Mouse (Mus musculus): ENCODE results near the gene Camk2g.

The Camk2g gene

DNA sequence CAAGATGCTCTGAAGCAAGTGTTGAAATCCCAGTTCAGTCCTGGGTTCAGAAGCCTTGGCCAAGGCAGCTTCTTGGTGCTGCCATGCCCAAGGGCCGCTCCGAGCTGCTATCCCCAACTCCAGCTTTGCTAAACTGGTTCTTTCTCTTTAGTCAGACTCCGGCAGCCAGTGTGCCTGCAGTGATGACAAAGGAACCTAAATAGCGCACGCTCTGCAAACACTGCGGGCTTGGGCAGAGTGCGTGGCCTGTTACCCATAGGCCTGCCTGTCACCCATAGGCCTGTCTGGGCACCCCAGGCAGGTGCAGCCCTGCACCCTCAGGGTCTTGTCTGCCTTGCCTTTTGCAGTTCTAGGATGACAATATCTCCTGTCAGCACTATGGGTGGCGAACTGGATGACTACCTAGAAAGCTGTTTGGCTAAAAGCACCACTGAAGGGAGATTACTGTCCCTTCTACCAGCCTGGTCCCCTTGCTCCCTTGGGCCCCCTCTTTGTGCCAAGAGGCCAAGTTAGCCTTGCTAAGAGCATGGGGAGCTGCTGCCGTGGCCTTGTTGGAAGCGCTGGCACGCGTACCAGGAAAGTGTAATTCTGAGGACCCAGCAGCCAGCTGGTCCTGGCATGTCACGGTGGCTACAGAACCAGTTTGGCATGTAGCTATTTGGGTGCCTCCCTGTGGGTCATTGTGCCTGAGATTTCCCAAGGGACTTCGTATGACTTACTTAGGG is 12.4 kb upstream of the Camk2g start:
- no peak for DNase-seq (ENCODE audit: low spot score in 2 of 2)

DNA sequence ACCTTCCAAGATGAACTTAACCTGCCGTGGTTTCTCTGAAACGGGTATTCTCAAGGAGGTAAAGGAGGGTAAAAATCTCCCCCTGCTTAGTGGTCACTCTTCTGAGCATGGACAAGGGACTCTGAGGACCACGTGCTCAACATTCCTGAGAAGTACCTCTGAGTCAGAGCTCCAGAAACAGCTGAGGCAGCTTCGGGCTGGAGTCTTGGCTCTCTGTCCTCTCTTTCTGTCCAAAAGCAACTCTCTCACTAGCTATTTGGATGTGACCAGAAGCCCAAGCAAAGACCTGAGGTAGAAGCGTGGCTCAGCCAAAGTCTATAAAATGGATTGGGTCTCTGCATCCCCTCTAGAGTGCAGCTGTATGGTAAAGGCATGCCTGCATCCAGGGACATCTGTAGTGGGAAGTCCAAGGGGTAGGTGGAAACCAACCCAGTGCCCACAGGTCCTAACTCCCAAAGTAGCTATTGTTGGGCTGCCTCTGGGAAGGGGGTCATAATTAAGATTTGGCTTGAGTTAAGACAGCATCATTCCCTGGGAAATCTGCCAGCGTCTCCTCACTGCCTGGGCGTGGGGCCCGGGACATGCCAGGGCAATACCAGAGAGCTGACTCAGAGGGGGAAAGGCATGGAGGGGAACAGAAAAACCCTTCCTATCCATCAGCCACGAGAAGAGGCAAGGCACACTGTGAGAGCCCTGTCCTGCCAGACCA is 11.2 kb upstream of the Camk2g start:
- DNase-seq (ENCODE audit: low spot score in 2 of 2) = peak in 1 of 2 experiments; percentile 45

DNA sequence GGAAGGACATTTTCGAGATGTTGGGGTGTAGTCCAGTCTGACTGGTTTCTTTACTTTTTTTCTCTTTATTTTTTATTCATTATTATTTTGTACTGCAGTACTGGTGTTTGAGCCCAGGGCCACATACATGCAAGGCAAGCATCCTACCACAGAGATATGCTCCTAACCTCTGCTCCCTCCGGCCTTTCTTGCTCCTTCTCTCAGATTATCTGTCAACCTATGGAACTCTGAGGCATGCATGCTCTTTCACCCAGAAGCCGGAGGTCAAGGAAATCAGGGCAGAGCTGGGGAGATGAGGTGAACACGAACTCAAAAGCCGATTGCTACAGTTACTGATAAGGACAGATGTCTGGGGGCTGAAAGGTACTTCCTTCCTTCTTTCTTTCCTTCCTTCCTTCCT is 10.6 kb upstream of the Camk2g start:
- no peak for DNase-seq (ENCODE audit: low spot score in 2 of 2)

DNA sequence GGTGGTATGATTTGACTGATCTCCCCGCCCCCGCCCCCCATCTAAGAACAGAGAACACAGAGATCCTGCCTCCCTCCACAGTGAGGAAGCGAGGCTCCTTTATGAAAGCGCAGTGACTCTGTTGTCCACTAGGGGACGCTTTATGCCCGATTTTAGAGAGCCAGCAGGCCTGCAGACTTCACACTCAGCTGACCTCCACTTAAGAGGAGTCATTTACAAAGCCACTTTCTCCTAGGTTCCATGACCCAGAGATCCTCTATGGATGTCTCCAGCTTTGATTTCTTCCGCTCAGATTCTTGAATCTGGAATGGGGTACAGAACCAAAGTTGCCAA is 9.7 kb upstream of the Camk2g start:
- DNase-seq (ENCODE audit: low spot score in 2 of 2) = peak; percentile 64 to 77

DNA sequence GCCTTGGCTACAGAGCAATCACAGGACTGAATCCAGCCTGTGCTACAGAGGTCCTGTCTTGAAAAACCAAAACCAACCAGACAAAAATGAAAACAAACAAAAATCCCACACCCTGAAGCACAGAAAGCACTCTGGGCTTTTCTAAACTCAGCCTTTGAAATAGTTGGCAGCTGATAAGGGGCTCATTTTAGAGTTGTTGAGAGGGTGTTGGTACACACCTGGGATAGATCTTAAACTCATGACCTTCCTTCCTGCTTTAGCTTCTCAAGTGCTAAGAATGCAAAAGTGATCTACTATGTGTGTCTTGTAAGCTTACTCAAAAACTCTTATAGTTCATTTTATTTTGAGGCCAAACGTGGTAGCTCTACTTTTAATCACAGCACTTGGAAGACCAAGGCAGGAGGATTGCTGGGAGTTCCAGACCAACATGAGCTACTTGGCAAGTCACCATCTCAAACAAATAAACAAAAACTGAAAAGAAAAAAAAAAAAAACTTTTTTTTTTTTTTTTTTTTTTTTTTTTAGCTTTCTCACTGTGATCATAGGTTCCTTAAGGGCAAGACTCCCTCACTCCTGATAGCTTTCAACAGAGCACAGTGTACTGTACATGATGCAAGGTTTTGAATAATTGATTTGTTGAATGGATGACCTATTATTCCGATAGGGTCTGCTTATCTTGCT is 9.2 kb upstream of the Camk2g start:
- DNase-seq (ENCODE audit: low spot score in 2 of 2) = no peak

DNA sequence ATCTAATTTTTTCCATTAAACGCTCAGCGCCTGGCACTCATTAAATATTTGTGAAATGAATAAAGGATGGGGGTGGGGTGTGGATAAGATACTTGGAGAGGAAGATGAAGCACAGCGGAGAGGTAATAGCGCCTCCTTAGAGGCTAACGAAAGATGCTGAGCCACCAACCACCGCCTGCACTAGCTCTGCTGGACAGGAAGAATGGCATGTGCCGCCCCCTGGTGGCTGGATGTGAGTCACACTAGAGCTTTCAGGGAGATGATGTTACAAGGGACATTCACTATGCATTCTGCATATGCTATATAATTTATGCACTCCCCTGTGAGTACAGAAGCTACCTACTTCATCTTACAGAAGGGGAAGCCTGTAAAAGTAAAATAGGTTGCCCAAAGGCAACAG is 4.9 kb upstream of the Camk2g start:
- DNase-seq (ENCODE audit: low spot score in 2 of 2) = peak; percentile 87 to 88

DNA sequence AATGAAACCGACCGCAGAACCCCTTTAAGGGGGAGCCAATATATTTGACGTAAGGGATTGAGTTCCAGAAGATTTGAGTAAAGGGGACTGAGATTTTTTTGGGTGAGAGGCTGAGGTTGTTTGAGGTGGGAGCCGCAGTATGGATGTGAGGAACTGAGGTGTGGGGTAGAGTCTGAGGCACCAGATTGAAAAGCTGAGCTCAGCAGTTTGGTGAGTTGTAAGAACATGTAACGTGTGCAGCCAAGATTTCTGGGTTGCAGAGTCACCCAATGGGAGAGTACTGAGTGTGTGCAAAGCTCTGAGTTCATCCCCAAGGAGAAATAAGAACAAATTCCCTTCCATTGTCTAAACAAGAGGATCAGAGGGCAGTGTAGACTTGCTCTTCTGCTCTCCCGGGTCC is 4.4 kb upstream of the Camk2g start:
- no peak for DNase-seq (ENCODE audit: low spot score in 2 of 2)

DNA sequence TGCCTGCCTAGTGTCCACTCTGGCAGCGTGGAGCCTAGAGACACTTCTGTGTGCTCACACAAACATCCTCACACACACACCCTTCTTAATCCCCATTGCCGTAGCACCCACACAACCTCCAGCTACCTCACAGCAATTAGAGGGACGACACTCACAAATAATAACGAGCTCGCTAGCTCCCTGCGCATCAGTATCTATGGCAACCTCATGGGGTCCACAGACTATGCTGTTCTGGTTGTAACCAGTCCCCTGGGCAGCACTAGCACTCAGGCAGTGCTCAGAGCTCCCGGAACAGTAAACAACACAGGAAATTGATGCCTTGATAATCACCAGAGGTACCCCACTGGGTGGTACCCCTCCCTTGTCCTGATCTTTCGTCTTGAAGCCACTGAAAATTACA is 2.8 kb upstream of the Camk2g start:
- no peak for DNase-seq (ENCODE audit: low spot score in 2 of 2)

DNA sequence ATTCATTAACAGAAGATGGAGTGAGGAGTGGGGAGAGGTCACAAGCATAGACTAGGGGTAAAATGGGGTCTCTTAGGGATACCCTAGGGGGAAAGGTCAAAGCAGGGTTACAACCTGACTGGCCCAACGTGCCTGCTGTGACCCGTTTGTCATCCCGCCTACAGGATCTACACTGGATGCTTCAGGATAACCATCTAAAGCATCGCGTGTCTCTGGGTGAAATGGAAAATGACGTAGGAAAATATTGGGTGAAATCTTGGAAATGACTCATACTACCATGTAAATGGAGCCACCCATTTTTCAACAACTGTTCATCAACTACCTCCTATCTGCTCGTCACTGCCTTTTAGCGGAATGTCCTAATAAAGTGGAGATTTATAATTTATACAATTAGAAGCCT is 2.3 kb upstream of the Camk2g start:
- DNase-seq (ENCODE audit: low spot score in 2 of 2) = no peak

DNA sequence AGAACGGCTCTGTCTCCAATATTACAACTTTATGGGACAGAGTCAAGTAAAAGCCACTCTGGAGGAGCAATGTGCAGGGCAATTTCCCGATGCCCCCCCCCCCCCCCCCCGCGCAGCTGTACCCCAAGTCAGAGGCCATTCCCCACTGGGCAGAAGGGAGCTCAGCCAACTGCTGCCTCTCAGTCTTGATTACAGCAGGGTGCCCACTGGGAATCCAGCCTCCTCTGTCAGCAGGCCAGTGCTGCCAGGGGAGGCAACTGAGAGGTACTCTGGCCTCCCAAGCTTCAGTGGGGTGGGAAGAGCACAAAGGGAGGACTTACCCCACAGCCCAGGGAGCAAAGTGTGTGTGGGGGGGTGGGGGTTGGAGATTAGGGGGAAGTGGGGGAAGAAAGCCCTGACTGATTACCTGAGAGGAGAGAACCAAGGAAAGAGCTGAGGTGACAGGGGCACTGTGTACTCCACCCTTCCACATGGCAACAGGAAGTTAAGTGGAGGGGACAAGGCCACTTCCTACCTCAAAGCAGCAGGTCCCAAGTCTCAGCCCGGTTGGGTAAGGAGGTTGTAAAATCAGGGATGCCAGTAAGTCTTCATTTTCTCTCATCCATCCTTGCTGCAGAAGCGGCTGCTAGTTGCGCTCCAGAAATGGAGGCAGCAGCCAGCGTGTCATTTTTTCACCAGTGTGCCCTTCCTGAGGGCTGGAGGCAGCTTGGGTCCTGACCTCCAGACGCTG is 1.7 kb upstream of the Camk2g start:
- DNase-seq (ENCODE audit: low spot score in 2 of 2) = no peak

DNA sequence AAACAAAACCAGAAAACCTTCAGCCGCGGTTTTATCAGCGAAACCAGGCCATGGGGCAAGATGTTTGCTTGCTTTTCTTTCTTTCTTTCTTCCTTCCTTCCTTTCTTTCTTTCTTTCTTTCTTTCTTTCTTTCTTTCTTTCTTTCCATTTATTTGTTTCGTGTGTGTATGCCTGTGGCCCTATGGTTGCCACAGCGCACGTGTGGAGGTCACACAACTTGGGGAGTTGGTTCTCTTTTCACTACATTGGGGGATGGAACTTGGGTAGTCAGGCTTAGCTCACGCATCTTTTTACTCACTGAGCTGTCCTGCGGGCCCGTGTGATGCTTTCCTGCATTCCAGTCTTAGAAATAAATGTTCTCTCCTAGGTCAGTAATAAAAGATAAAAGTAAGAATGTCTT is 701 bp upstream of the Camk2g start:
- DNase-seq (ENCODE audit: low spot score in 2 of 2) = no peak

DNA sequence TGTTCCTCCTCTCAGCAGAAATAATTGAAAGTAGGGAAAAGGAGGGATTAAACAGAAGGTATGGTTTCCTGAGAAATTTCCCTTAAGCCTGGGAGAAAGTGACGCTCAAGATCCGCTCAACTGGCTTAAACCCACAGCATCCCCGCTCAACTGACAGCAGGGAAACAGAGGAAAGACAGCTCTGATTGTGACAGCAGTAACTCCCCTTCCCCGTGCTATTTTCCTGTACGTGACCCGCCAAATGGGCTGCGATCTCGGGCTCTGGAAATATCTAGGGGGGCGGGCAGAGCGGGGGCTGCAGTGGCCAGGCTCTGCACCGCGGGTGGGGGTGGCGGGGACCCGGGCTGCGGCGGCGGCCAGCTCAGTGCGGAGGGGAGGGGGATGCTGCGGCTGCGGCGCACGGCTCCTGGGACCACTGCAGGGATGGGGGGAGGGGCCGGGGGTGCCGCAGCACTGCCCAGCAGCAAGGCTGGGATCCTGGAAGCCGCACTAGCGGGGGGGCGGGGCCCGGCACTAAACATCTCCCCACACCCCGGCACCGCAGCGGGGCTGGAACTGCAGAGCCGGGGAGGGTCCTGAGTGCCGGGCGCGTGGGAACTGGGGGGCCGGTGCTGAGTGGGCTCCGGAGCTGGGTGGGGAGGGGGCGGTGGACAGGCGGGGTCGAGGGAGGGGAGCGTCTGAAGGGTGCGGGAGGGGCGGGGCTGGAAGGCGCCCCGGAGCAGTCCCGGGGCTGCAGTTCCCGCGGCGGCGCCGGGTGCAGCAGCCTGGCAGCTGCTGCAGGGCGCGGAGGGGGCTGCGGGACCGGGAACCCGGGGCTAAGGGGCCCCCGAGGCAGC is 748 bp downstream of the Camk2g start:
- no peak for DNase-seq (ENCODE audit: low spot score in 2 of 2)

DNA sequence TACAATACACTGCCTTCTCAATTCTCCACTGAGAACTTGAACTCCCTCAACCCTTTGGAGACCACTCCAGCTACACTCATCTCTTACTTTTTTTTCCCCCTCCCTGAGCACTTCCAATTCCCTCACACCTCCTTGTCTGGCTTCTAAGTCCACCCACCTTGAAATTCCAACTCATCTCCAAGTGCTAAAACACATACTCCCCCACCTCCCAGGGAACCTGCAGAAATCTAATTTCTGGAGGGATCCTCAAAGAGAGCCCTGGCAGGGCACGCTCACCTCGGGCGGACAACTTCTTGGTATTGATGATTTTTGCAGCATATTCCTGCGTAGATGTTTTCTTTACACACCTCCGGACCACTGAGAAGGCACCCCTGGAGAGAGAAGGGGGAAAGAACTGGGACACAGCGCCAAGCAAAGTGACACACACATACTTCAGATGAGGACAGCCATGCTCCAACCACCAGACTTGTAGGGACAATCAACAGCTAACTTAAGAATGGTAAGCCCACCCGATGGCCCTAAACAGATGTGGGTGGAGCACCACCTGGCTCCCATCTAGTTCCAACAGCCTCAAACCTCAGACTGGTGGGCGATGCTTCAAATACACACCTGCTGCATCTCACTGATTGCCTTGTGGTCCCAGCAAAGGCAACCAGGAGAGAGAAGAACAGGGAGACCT is 1.5 kb downstream of the Camk2g start:
- no peak for DNase-seq (ENCODE audit: low spot score in 2 of 2)

DNA sequence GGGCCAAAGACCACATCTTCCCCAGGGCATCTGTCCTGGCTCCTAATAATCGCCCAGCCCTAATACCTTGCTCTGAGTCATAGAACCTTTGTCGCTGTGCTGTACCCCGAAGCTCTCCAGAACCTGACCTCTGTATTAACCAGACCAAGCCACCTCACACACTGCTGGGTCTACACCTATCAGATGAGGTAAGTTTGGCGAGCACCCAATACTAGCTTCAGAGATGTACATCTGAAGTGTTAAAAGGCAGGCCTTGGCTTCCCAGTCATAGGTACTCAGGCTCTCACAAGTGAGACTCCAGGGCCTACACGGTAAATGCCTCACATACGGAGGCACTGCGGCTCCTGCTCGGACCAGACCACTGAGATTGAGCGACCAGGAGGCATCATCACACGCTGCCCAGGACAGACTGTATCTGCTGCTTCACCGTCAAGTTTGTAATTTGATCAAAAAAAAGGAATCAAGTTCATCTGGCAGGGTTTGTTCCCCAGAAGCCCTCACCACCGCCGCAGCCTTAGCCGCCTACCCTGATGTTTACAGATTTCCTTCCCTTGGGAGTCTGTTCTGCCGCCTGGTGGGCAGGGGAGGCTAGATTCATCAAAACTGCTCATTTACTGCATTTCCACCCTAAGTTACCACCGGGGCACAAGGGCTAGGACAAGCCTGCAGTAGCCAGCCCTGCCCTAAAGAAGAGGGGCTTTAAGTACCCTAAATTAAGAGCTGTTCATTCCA is 2.2 kb downstream of the Camk2g start:
- no peak for DNase-seq (ENCODE audit: low spot score in 2 of 2)

DNA sequence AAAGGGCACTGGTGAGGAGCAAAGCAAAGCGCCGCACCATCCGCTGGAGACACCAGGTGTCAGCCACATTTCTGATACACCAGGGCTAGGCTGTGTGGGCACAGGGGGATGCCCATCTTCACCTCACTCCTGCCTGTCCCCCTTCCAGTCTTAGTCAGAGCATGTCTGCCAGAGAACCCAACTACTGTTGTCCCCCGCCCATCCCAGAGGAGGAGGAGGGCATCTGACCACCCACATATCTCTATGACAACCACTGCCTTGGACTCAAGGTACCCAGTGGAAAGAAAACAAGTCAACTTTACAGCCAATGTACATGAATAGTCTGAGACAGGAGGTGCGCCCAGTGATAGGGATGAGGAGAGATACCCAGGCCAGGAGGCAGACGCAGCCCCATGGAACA is 2.9 kb downstream of the Camk2g start:
- DNase-seq (ENCODE audit: low spot score in 2 of 2) = no peak

DNA sequence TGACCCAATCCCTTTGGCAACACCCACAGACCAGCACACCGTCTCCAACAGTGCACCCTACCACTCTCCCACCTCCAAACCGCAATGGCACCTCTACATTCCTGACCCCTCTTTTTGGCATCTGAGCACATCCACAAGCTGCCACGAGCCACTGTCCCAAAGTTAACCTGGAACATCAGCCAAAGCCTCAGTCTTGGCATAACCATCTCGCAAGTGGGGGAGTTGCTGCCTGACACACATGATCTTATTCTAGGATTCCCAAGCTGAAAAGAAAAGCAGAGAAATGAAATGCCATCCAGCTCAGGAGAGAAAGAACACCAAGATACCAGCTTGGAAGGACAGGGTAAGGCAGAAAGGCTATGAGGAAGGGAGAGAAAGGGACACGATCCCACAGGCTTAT is 3.4 kb downstream of the Camk2g start:
- DNase-seq (ENCODE audit: low spot score in 2 of 2) = no peak

DNA sequence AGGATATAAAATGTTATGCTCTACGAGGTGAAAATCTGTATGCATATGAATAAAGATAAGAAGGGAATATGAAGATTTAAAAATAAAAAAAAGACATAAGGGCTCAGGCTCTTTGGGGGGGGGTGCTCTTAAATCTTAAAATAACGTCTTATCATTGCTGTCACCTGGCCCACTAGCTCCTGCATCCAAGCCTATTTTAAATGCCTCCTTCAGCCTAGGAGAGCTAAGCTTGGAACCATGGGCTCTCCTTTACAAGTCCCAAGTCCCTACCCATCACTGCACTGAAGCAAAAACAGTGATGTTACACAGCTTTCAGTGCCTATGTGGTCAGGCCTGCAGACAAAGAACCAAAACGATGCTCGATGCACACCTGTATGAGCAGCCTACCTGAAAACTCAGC is 4.3 kb downstream of the Camk2g start:
- DNase-seq (ENCODE audit: low spot score in 2 of 2) = no peak

DNA sequence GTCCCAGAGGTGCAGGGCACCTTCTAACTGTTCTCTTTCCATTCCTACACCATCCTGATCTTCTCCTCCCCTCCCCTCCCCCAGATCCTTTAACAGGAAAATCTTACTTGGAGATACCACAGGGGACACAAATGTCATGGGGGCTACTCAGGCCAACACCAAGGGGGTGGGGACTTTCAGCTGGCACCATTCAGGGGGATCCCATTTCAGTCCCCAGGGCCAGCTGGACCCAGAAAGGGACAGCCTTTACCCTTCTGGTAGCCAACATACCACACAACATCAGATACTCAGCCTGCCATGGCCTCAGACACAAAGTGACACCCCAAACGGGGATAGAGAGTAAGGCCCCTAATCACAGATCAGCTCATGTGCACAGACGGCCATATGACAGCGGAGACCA is 5.7 kb downstream of the Camk2g start:
- no peak for DNase-seq (ENCODE audit: low spot score in 2 of 2)

DNA sequence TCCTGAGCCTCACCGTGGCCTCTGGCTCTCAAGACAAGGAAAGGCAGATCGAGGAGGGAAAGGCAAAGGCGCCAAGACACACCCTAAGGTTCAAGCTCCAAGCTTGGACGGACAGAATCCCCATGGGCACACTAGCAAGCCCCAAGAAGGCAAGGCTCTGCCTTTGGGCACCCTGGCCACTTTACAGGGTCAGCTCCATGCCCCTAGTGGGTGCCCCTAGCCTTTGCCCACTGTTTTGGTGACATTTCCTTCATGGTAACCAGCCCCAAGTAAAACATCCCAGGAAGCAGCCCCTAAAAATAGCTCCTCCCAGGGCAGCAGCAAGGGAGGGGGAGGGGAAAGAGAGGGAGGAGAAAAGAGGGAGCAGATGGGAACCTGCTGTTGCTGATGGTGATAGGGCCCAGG is 7.3 kb downstream of the Camk2g start:
- DNase-seq (ENCODE audit: low spot score in 2 of 2) = no peak

DNA sequence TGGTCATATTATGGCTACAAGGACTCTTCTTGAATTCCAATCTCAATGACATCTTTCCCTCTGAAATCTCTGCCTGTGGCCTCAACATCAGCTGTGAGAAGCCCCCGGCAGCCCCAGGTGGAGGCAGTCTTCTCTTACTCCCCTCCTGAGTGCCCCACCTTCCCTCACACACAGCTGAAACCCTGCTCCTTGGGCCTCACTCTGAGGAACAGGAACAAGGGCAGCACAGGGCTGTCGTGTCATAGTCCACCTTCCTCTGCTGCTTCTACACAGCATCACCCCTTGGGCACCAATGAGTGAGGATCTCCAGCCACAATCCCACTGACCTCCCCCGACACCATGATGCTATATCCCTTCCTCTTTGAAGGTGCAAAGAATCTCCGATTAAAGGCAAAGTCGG is 7.9 kb downstream of the Camk2g start:
- no peak for DNase-seq (ENCODE audit: low spot score in 2 of 2)

Measured in frontal cortex, postnatal 25 days (tissue).